ENCODE assay signal across 26 mouse cellular contexts in the genomic region with DNA sequence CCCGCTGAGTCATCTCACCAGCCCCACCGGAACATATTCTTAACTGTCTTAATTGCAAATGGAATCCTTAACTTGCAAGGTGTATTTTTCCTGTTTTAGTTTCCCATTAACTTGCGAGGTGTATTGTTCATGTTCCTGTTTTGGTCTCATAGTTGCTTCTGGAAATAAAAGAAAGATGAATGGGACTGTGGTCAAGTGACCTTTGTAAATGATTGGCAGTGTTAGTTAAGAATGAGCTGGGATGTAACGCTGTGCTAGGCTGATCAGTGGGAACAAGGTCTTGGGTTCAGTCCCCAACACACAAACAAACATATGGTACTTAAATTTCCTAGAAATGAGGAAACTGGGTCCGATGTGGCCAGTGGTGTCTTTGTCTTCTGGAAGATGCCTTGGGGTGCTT.
DNase-seq lines count a peak whose midpoint lies in the region; ATAC-seq and TF ChIP-seq lines count a peak whose summit lies in the region.
"Had no signal": no experiment of that assay in that cellular context is flagged by ENCODE, and none has a peak within 500 bp of the region (broad histone marks: within the 10 kb centered on the region; RNA-seq: fewer than 3 reads in every experiment).

No protein-coding gene starts in this region.

- no peaks in the 10 kb centered on the region for H3K36me3 ChIP-seq in kidney, adult 2 months (ENCODE audit: control insufficient read depth, insufficient read depth, low read length)
- no peaks in the 10 kb centered on the region for H3K36me3 ChIP-seq in kidney, embryonic 15.5 days
- H3K36me3 ChIP-seq: embryonic facial prominence, embryonic 15.5 days; forebrain, embryonic 10.5 days; heart, embryonic 10.5 days; hindbrain, embryonic 12.5 days had no signal

- peaks cover 27% of the 10 kb centered on the region for H3K4me1 ChIP-seq in kidney, adult 2 months (ENCODE audit: control insufficient read depth, insufficient read depth, low read length)
- peaks cover 46% of the 10 kb centered on the region for H3K4me1 ChIP-seq in kidney, embryonic 15.5 days

- ATAC-seq in kidney, embryonic 15.5 days (replicated peaks; ENCODE audit: low FRiP score): peak; percentile 35; the same call in 1 of the 2 replicates
- ATAC-seq: activated CD4-positive, CD25-positive, alpha-beta regulatory T cell, adult 4 months; forebrain, embryonic 14.5 days; Patski had no signal

- intact Hi-C loops in left cerebral cortex, postnatal 4 days (cut with DNase I): no loop called here
- intact Hi-C loops in left cerebral cortex, postnatal 36 days (cut with DNase I): no loop called here

- no peak for TF ChIP-seq POLR2A in kidney, adult 2 months (IDR thresholded peaks at IDR 0.05; ENCODE audit: low read depth, low read length)

- H3K4me3 ChIP-seq in kidney, adult 2 months (ENCODE audit: insufficient read depth, low read depth, low read length): no peak overlapping the region
- no peak overlapping the region for H3K4me3 ChIP-seq in kidney, embryonic 15.5 days (replicated peaks)
- H3K4me3 ChIP-seq: embryonic facial prominence, embryonic 15.5 days; erythroblast, embryonic 14.5 days; forebrain, embryonic 10.5 days; gastrocnemius, adult 2 months; heart, embryonic 10.5 days; hindbrain, embryonic 12.5 days had no signal

- peak overlapping the region; percentile 93 for H3K27ac ChIP-seq in kidney, adult 2 months (ENCODE audit: insufficient read depth, low read depth, low read length)
- H3K27ac ChIP-seq in kidney, embryonic 15.5 days: no peak overlapping the region
- H3K27ac ChIP-seq: embryonic facial prominence, embryonic 15.5 days; forebrain, embryonic 10.5 days; gastrocnemius, adult 2 months; heart, embryonic 10.5 days; hindbrain, embryonic 12.5 days had no signal

- H3K9ac ChIP-seq in kidney, embryonic 15.5 days: no peak overlapping the region
- H3K9ac ChIP-seq: embryonic facial prominence, embryonic 15.5 days; hindbrain, embryonic 12.5 days had no signal

- H3K27me3 ChIP-seq in kidney, adult 2 months (replicated peaks; ENCODE audit: control insufficient read depth, insufficient read depth, low read length): no peaks in the 10 kb centered on the region
- no peaks in the 10 kb centered on the region for H3K27me3 ChIP-seq in kidney, embryonic 15.5 days
- H3K27me3 ChIP-seq: CH12.LX; embryonic facial prominence, embryonic 15.5 days; hindbrain, embryonic 12.5 days; Patski had no signal

- no peaks in the 10 kb centered on the region for H3K9me3 ChIP-seq in kidney, embryonic 15.5 days (replicated peaks)
- H3K9me3 ChIP-seq: embryonic facial prominence, embryonic 15.5 days; forebrain, embryonic 10.5 days; heart, embryonic 10.5 days; hindbrain, embryonic 12.5 days had no signal

- H3K4me2 ChIP-seq in kidney, embryonic 15.5 days: no peak overlapping the region
- H3K4me2 ChIP-seq: embryonic facial prominence, embryonic 15.5 days; hindbrain, embryonic 12.5 days had no signal

- DNase-seq in kidney, adult 2 months: peak; percentile 92
- no peak for DNase-seq in kidney, postnatal 25 days
- DNase-seq in adipocyte (ENCODE audit: low spot score): peak; percentile 35
- DNase-seq in kidney, postnatal 36 days: peak; percentile 40 to 79
- no peak for DNase-seq in left cerebral cortex, postnatal 4 days
- no peak for DNase-seq in left cerebral cortex, postnatal 36 days (ENCODE audit: low spot score in 2 of 2)
- DNase-seq: adrenal gland, adult 8-10 months; adrenal gland, postnatal 36 days; cerebellum, adult 2 months; cerebellum, postnatal 10 days; embryo, embryonic 11 days; gastrocnemius, adult 2 months; gastrocnemius, postnatal 25 days; heart, adult 11 months; heart, postnatal 10 days; heart, postnatal 4 days had no signal

- no peak for TF ChIP-seq CTCF in kidney, adult 2 months (conservative IDR thresholded peaks at IDR 0.05; ENCODE audit: insufficient read depth, insufficient read length, low read depth, low read length)

- 30% methylated on average over 5 of the region's 5 CpGs for WGBS in kidney, adult 2 months
- 59% methylated on average over 5 of the region's 5 CpGs for WGBS in kidney, embryonic 15.5 days

Comparison
In these comparisons a context has a peak if more than half of its experiments do, and no peak if none do; other contexts are left out.
1. DNase-seq: peak in kidney, adult 2 months (single experiment), adipocyte (single experiment) and kidney, postnatal 36 days (2 of 2); none in kidney, postnatal 25 days (0 of 2), left cerebral cortex, postnatal 4 days (single experiment) and left cerebral cortex, postnatal 36 days (0 of 2).